Mouse (Mus musculus) layer of hippocampus, postnatal 36 days (tissue): ENCODE measurements around the gene Tbc1d9. TPM values are rescaled to one million over a fixed set of nuclear protein-coding genes. Genes with fewer than 3 reads are reported as not detected.
"Not testable (repeated sequence)": the region's sequence is repeated elsewhere in the genome, so short reads cannot be mapped to it uniquely, and the experiment has no call there.

Source experiments
- DNase-seq, 2 experiments: peaks; one replicate each; pipeline ENCODE4 v3.0.0; 2022
- total RNA-seq, 2 experiments: library from RNA; stranded (reverse); gene quantifications; 2 replicates each; pipeline ENCODE4 v1.2.3; 2021

Tbc1d9 gene
- total RNA-seq, 2 experiments from 2014 or later, result 65.0 to 65.7 TPM

GRCm38 (mm10) chr8:83239341-83239740, 74.2 kb downstream of the Tbc1d9 start:
- no peak for DNase-seq

- no peak for DNase-seq
These were observed 79.0 kb downstream of the Tbc1d9 start for GRCm38 (mm10) chr8:83244151-83244550.

GRCm38 (mm10) chr8:83250858-83251257, 85.7 kb downstream of the Tbc1d9 start:
- no peak for DNase-seq

GRCm38 (mm10) chr8:83251362-83252246, 86.5 kb downstream of the Tbc1d9 start:
- no peak for DNase-seq

GRCm38 (mm10) chr8:83252791-83253190, 87.6 kb downstream of the Tbc1d9 start:
- no peak for DNase-seq

- no peak for DNase-seq
These were observed 92.5 kb downstream of the Tbc1d9 start for GRCm38 (mm10) chr8:83257631-83258030.

GRCm38 (mm10) chr8:83260418-83261215, 95.5 kb downstream of the Tbc1d9 start:
- peak; percentile 25 to 30 for DNase-seq

GRCm38 (mm10) chr8:83271172-83271571, 106.0 kb downstream of the Tbc1d9 start:
- no peak for DNase-seq

- no peak for DNase-seq
These were observed 107.3 kb downstream of the Tbc1d9 start for GRCm38 (mm10) chr8:83272464-83272863.

GRCm38 (mm10) chr8:83274470-83274869, 109.3 kb downstream of the Tbc1d9 start:
- DNase-seq, result no peak

- DNase-seq, result no peak
These were observed 113.3 kb downstream of the Tbc1d9 start for GRCm38 (mm10) chr8:83278431-83278830.

- DNase-seq, result no peak
These were observed 120.2 kb downstream of the Tbc1d9 start for GRCm38 (mm10) chr8:83285391-83285790.

GRCm38 (mm10) chr8:83290176-83290575, 125.0 kb downstream of the Tbc1d9 start, which contains the start of gene Ucp1:
Gene Ucp1 (plus strand): TSS chr8:83290352.
- no peak for DNase-seq

GRCm38 (mm10) chr8:83297375-83297774, 132.2 kb downstream of the Tbc1d9 start:
- DNase-seq, result no peak

- no peak for DNase-seq
These were observed 135.0 kb downstream of the Tbc1d9 start for GRCm38 (mm10) chr8:83300135-83300534.

GRCm38 (mm10) chr8:83304946-83305345, 139.8 kb downstream of the Tbc1d9 start:
- DNase-seq, result no peak

GRCm38 (mm10) chr8:83309836-83310235, 144.7 kb downstream of the Tbc1d9 start:
- no peak for DNase-seq

- not testable (repeated sequence) for DNase-seq
These were observed 149.9 kb downstream of the Tbc1d9 start for GRCm38 (mm10) chr8:83315084-83315483.

- DNase-seq, result no peak
These were observed 150.5 kb downstream of the Tbc1d9 start for GRCm38 (mm10) chr8:83315691-83316090.

GRCm38 (mm10) chr8:83320543-83320942, 155.4 kb downstream of the Tbc1d9 start:
- no peak for DNase-seq

- DNase-seq, result no peak
These were observed 157.2 kb downstream of the Tbc1d9 start for GRCm38 (mm10) chr8:83322374-83322773.
